Mouse (Mus musculus): ENCODE data around the gene Esd.

GRCm38 (mm10) chr14:74764191-74764918 lies 32.3 kb downstream of the Esd start:
- TF ChIP-seq POLR2A (IDR thresholded peaks at IDR 0.05; ENCODE audit: insufficient read length, low read depth): no peak
- no peak for TF ChIP-seq USF1 (IDR thresholded peaks at IDR 0.05; ENCODE audit: low read depth)
- TF ChIP-seq TCF12 (IDR thresholded peaks at IDR 0.05; ENCODE audit: insufficient read depth, poor library complexity, severe bottlenecking): no peak
- TF ChIP-seq CEBPB (IDR thresholded peaks at IDR 0.05; ENCODE audit: insufficient read depth, poor library complexity, severe bottlenecking): no peak
- no peak for TF ChIP-seq POLR2AphosphoS2 (IDR thresholded peaks at IDR 0.05; ENCODE audit: insufficient read length, low read depth)

Measured in myocyte (in vitro differentiated cells).